Mouse (Mus musculus) neural tube, embryonic 14.5 days (tissue): ENCODE results near the gene Alyref. TPM values are rescaled to one million over a fixed set of nuclear protein-coding genes. Genes with fewer than 3 reads are reported as not detected.
"Not testable (repeated sequence)": the region's sequence is repeated elsewhere in the genome, so short reads cannot be mapped to it uniquely, and the experiment has no call there.

Experiments
- ATAC-seq: fragments of 200-750 bp; cut with Nextera tagmentation; 2 replicates; pipeline ENCODE4 v1.8.0; 2017; ENCODE audit warnings: low read depth, mild to moderate bottlenecking, moderate TSS enrichment, moderate library complexity
- H3K27ac ChIP-seq: fragments of 300-500 bp; sonication (generic); 2 replicates; pipeline ENCODE4 v1.5.1; 2014; ENCODE audit warnings: low read depth, mild to moderate bottlenecking, control low read depth, low read length, moderate library complexity, mixed read lengths
- H3K27me3 ChIP-seq: fragments of 300-500 bp; sonication (generic); 2 replicates; pipeline ENCODE4 v1.6.1; 2014; ENCODE audit warnings: low read length; ENCODE audit not compliant: control insufficient read depth, insufficient read depth
- H3K36me3 ChIP-seq: fragments of 300-500 bp; sonication (generic); 2 replicates; pipeline ENCODE4 v1.6.1; 2014; ENCODE audit warnings: low read length, mixed read lengths; ENCODE audit not compliant: control insufficient read depth, insufficient read depth
- H3K4me1 ChIP-seq: fragments of 300-500 bp; sonication (generic); 2 replicates; pipeline ENCODE4 v1.6.1; 2014; ENCODE audit warnings: low read length; ENCODE audit not compliant: control insufficient read depth, insufficient read depth
- H3K4me2 ChIP-seq: fragments of 300-500 bp; sonication (generic); 2 replicates; pipeline ENCODE4 v1.6.1; 2014; ENCODE audit warnings: mild to moderate bottlenecking, low read depth, low read length, control low read depth
- H3K4me3 ChIP-seq: fragments of 300-500 bp; sonication (generic); 2 replicates; pipeline ENCODE4 v1.5.1; 2014; ENCODE audit warnings: low read depth, low read length, control low read depth, mixed read lengths
- H3K9ac ChIP-seq: fragments of 300-500 bp; sonication (generic); replicated peaks from 2 replicates; pipeline ENCODE4 v1.6.1; 2014; ENCODE audit warnings: low read depth, mild to moderate bottlenecking, control low read depth, low read length, mixed read lengths
- H3K9me3 ChIP-seq: fragments of 300-500 bp; sonication (generic); 2 replicates; pipeline ENCODE4 v1.6.1; 2016; ENCODE audit warnings: low read length; ENCODE audit not compliant: control insufficient read depth
- WGBS: fragments of 180-500 bp; shearing (Covaris S2); extraction: QIAGEN DNeasy Blood & Tissue Kit; methylation state at CpG from one replicate; pipeline ENCODE4 v1.1.7; 2014; 5-methylcytosine and 5-hydroxymethylcytosine counted together
- polyA plus RNA-seq: library from polyadenylated mRNA; unstranded; fragments of >200 nt; fragmentation: Nextera tagmentation; extraction: Ambion mirVana; gene quantifications from 2 replicates; pipeline ENCODE4 v1.2.1, GENCODE M21; 2014

Alyref gene
- polyA plus RNA-seq, 1 experiment from 2014 or later: 191 TPM

DNA sequence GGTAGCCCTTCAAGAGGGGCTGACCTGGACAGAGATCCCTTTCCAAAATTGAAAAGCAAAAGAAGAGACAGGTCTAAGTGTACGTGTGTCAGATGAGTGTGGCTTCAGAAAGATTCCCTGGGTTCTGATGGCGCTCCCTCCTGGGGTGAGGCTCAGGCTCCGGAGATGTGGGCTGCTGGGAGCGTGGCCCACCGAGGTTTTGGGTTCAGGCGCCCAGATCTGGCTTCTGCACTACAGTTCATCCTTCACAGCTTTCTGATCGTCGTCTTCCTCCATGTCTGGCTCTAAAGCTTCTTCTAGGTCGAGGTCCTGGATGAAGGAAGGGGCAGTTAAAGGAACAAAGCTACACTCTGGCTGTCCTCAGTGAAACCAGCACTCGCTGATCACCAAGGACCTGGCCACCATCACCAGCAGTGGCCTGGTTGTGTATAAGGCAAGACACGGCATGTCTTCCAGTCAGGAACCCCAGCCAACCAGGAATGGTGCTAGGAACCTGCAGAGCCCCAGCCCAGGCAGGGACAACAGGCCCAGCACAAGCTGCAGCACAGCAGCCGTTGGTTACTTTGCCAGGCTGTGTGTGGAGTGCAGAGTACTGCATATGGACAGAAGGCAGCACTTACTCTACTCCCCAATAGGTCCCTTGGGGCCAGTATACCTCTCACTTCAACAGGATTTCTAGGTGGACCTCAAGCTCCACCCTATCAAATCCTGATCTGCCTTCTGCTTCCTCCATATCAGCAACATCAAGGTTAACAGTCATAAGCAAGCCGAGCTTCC lies 37.0 kb downstream of the Alyref start:
- ATAC-seq: no peak
- no peaks in the 10 kb centered on the region for H3K27me3 ChIP-seq
- no peak overlapping the region for H3K9ac ChIP-seq

DNA sequence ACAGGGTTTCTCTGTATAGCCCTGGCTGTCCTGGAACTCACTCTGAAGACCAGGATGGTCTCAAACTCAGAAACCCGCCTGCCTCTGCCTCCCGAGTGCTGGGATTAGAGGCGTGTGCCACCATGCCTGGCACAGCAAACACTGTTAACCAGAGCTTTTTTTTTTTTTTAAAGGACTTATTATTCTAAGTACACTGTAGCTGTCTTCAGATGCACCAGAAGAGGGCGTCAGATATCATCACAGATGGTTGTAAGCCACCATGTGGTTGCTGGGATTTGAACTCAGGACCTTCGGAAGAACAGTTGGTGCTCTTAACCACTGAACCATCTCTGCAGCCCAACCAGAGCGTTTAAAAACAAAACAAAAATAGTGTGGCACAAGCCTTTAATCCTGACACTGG lies 39.3 kb downstream of the Alyref start:
- ATAC-seq, H3K9ac ChIP-seq, H3K4me3 ChIP-seq, H3K27ac ChIP-seq, H3K27me3 ChIP-seq, H3K9me3 ChIP-seq, H3K4me2 ChIP-seq, H3K4me1 ChIP-seq: not testable (repeated sequence)
- H3K36me3 ChIP-seq: peaks cover 39% of the 10 kb centered on the region
- 85% methylated on average over 6 of the region's 6 CpGs for WGBS

More for the DNA sequence above, 37.0 kb downstream of the Alyref start:
- H3K4me2 ChIP-seq: no peak overlapping the region
- H3K4me3 ChIP-seq: no peak overlapping the region
- H3K36me3 ChIP-seq: peaks cover 60% of the 10 kb centered on the region
- no peaks in the 10 kb centered on the region for H3K4me1 ChIP-seq
- H3K9me3 ChIP-seq: no peaks in the 10 kb centered on the region
- H3K27ac ChIP-seq: no peak overlapping the region
- WGBS: 95% methylated on average over 13 of the region's 13 CpGs

DNA sequence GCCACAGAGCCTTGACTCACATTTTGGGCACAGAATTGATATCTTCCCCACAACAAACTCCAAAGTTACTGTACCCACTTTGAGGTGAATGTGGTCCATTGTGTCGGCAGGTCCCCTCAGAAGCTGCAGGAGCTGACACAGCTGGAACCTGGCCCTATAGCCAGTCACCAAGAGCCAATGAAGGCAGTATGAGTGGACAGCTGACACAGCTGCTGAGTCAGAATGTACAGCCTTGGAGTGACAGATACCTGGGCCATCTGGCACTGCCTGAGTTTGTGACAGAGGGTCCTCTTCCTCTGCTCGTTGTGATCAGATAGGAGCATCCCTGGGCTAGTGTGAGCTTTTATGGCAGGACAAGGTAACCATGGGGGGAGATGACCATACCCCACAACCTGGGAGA lies 42.9 kb downstream of the Alyref start:
- ATAC-seq: no peak
- H3K4me2 ChIP-seq: no peak overlapping the region
- peaks cover 5% of the 10 kb centered on the region for H3K36me3 ChIP-seq
- H3K4me3 ChIP-seq: no peak overlapping the region
- peaks cover 2% of the 10 kb centered on the region; the same call in 1 of the 2 replicates for H3K4me1 ChIP-seq
- 93% methylated on average over 2 of the region's 2 CpGs for WGBS
- H3K9me3 ChIP-seq: no peaks in the 10 kb centered on the region
- no peak overlapping the region for H3K9ac ChIP-seq
- H3K27me3 ChIP-seq: no peaks in the 10 kb centered on the region
- no peak overlapping the region for H3K27ac ChIP-seq

DNA sequence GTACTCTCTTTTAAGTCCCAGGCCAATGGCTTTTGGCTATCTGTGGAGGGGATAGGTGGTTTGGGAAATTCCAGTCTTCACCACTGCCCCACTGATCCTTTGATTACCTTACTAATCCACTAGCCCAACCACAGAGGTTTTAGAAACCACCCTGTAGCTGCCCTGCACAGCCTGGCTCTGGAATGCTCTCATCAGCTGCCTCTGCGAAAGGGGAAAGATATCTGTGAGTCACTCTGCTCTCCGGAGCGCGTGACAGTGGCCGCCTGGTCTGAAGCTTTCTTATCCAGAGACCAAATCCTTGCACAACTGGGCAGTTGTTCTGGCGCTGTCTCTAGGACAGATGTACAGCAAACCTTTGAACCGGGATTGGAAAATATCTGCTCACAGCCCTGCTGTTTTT lies 43.3 kb downstream of the Alyref start:
- Histone ChIP-seq H3K4me3 (no peak overlapping the region), H3K27me3 (no peaks in the 10 kb centered on the region), H3K9ac (no peak overlapping the region), H3K36me3 (peaks cover under 1% of the 10 kb centered on the region; the same call in 1 of the 2 replicates), H3K4me2 (no peak overlapping the region), H3K9me3 (no peaks in the 10 kb centered on the region), H3K27ac (no peak overlapping the region), H3K4me1 (peaks cover 5% of the 10 kb centered on the region; the same call in 1 of the 2 replicates)
- 88% methylated on average over 7 of the region's 7 CpGs for WGBS
- ATAC-seq: no peak

DNA sequence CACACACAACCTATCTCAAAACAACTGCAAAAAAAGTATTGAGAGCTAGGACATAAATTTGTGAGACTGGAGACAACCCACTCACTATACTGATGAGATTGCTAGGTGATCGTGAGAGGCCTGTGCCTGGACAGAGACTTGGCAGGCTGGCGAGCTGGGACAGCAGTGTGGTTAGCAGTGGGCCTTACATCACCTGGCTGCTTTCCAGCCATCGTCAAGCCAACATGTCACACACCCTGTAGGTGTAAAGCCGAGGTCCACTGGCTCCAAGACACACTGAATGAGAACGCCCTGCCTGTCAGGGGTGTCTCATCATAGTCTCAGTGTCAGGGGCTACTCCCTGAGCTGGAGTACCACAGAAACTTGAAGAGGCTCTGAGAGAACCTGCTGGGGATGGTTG lies 45.4 kb downstream of the Alyref start:
- H3K4me3 ChIP-seq: no peak overlapping the region
- H3K4me2 ChIP-seq: no peak overlapping the region
- H3K27me3 ChIP-seq: no peaks in the 10 kb centered on the region
- H3K9ac ChIP-seq: no peak overlapping the region
- no peaks in the 10 kb centered on the region for H3K36me3 ChIP-seq
- ATAC-seq: no peak
- H3K4me1 ChIP-seq: peaks cover 17% of the 10 kb centered on the region
- 84% methylated on average over 5 of the region's 5 CpGs for WGBS
- H3K9me3 ChIP-seq: no peaks in the 10 kb centered on the region
- no peak overlapping the region for H3K27ac ChIP-seq

DNA sequence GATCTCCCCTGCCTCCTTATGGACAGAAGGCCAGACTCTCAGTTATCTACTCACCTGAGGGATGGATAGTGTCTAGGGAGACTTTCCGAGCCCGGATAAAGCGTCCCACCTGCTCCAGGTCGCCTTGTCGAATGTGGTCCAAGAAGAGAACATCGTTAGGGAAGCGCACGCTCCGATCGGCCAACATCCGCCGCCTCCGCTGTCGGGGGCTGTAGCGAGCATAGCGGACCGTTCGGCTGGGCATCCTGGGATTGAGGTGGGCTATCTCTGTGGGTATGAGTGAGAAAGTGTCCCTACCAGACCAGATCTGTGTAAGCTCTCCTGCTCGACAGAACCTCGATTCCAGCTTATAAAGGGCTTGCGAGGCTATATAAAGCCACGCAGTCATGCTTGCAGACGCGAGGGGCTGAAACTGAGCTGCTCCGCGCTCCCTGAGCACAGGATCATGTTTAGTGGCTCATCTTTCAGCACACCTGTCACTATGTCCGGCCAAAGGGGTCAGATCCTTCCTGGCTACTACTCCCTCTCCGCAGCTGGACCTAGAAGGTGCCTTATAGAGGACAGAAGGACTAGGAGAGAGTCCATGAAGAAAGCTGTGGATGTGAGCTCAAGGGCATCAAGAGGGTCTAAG lies 47.2 kb downstream of the Alyref start, which contains the start of gene Ppp1r27:
Gene Ppp1r27 (minus strand): TSS at position 323 of the 631 bp plus-strand sequence.
- WGBS: 93% methylated on average over 28 of the region's 28 CpGs

DNA sequence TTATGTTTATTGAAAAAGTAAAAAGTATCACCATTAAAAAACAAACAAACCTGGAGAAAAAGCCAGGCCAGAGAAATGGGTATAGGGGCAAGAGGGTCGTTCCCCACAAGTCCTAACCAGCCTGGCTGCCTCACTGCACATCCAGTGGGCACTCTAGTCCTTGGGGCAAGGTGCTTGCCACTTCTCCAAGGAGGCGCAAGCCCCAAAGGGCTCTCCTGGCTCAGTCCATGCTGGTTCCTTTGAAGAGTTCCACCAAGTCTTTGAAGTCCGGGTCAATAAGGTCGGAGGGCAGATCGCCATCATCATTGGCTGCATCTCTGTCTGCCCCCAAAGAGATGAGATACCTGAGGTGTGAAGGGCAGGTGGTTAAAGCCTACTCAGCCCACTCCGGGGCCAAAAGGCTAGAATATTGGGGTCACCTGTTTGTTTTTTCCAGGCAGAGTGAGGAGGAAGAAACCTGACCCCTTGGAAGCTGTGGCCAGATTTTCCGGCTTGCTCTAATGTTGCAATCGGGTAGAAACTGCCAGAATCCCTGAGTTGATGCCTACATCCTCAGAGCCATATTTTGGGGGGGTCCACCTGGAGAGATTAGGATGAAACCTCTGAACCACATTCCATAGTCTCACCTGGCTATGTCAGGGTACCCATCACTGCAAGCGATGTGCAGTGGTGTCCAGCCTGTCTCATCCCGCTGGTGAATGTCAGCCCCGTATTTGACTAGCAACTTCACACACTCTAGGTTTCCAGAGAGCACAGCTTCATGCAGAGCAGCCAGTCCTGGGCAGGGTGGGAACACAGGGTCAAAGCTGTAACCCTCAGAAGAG lies 48.0 kb downstream of the Alyref start:
- H3K9me3 ChIP-seq: no peaks in the 10 kb centered on the region
- peak overlapping the region; percentile 96 for H3K9ac ChIP-seq
- no peaks in the 10 kb centered on the region for H3K27me3 ChIP-seq
- H3K4me2 ChIP-seq: peak overlapping the region; percentile 93
- peaks cover 17% of the 10 kb centered on the region for H3K4me1 ChIP-seq
- peak overlapping the region; percentile 58 for H3K27ac ChIP-seq
- 75% methylated on average over 11 of the region's 11 CpGs for WGBS
- ATAC-seq: peak; percentile 36; the same call in 1 of the 2 replicates
- H3K36me3 ChIP-seq: no peaks in the 10 kb centered on the region
- peak overlapping the region; percentile 96 for H3K4me3 ChIP-seq

More for the DNA sequence above, 47.2 kb downstream of the Alyref start, which contains the start of gene Ppp1r27:
- ATAC-seq: no peak
- Histone ChIP-seq H3K9ac (peak within 1 kb of the TSS; percentile 96), H3K9me3 (no peaks in the 10 kb centered on the region), H3K4me2 (peak within 1 kb of the TSS; percentile 93), H3K4me1 (peaks cover 17% of the 10 kb centered on the region), H3K27ac (peak within 1 kb of the TSS; percentile 58), H3K4me3 (peak within 1 kb of the TSS; percentile 96), H3K27me3 (no peaks in the 10 kb centered on the region), H3K36me3 (no peaks in the 10 kb centered on the region)

DNA sequence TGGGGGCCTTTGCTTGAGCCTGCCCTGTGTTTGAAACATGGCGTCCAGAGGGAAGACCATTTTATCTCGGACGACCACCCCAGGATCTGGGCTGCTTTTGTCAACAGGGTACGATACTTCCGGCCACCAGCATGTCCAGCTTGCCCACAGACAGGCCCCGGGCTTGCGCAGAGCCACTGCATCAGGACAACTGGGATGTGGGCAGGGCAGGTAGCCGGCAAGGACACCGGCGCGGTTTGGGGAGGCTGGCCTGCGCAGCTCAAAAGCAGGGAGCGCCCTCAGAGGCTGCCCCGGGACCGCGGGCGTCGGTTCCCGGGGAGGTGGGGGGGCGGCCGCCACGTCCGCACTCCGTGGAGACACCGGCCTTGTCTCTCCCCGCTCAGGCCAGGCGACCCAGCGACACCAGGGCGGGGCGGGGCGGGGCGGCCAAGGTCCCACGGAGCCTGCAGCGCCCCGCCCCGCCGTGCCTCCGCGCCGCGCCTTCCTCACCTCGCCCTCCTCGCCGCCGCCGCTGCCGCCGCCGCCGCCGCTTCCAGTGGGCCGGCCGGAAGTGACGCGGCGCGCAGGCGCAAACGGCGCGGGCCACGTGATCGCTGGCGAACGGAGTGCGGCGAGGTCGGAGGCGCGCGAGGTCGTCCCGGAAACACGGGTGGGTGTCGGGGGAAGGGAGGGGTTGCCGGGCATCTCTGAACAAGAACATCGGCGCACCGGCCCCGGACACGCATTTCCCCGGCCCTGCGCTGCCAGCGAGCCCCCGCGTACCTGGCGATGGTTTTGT lies 48.8 kb downstream of the Alyref start, which contains the start of gene Mcrip1:
Gene Mcrip1 (minus strand): TSS at position 560 of the 778 bp plus-strand sequence.
- Histone ChIP-seq H3K27ac (peak within 1 kb of the TSS; percentile 86), H3K9me3 (no peaks in the 10 kb centered on the region), H3K9ac (peak within 1 kb of the TSS; percentile 96), H3K4me1 (peaks cover 17% of the 10 kb centered on the region), H3K4me3 (peak within 1 kb of the TSS; percentile 96), H3K27me3 (no peaks in the 10 kb centered on the region), H3K36me3 (peaks cover under 1% of the 10 kb centered on the region), H3K4me2 (peak within 1 kb of the TSS; percentile 93)
- 1% methylated on average over 58 of the region's 87 CpGs for WGBS
- peak; percentile 89 for ATAC-seq
